Mouse (Mus musculus): ENCODE measurements around the gene Ogfrl1.
"Not testable (repeated sequence)": the region's sequence is repeated elsewhere in the genome, so short reads cannot be mapped to it uniquely, and the experiment has no call there.

Ogfrl1 gene

DNA sequence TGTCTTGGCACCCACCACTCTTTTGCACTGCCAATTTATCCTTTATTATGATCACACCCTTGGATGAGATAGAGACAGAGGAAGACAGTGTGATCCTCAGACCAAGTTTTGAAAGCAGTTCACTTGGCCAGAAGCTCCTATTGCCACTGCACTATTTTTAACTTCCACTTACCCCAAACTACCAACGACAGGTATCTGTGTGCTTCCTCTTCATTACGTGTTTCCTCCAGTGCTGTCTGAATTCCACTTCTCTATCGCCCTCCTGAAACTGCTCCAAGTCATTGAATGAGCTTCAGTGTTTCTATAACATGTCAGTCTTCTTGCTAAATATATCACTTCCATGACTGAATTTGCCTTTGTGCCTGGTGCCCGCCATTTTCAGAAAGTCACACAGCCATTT is at the start of gene Ogfrl1:
Gene Ogfrl1 (minus strand): TSS at position 150 of the 400 bp plus-strand sequence.
- no peak for DNase-seq

DNA sequence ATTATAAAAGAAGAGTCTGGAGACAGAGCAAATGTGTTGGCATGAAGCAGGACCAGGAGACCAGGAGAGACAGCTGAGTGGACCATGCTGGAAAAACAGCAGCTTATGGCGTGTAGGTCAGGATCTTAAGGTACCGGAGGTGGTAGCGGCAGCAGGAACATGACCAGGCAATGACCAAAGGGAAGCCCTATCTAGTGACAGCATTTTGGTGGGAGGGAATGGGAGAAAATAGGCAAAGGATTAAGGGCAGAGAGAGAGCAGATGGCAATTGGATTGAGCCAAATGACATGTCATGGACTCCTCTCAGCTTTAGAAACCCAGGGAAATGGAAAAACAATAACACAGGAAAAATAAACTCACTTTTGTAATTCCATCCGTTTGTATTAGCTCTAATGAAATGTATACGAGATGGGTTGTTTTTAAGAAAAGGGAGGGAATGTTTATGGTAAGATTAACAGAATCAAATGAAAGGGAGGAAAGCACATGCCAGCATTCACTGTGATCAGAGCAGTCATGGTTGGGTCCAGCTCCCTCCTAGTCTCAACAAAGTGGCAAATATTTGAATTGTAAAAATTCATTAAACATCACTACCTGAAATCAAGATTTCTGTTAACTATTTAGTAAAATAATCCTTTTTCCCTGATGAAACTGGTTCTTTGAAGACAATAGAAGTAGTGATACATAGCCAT is 48.3 kb upstream of the Ogfrl1 start:
- no peak for DNase-seq

DNA sequence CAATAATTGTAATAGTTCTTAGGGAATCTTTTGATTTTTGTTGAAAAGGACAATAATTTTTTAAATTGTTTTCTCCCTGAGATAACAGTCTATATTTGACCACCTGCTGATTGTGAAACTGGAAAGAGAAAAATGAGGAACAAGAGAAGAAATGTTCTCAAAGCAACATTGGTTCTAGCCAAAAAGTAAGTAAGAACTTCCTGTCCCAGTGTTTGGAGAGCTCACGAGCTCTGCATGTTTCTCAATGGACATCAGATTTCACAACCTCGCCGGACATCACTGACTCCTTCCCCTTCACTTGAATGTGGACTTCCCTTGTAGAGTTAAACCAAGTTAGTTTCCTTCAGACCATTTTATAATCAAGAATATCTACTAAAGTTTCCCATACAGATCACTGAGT is 36.0 kb upstream of the Ogfrl1 start:
- peak; percentile 16 for DNase-seq

DNA sequence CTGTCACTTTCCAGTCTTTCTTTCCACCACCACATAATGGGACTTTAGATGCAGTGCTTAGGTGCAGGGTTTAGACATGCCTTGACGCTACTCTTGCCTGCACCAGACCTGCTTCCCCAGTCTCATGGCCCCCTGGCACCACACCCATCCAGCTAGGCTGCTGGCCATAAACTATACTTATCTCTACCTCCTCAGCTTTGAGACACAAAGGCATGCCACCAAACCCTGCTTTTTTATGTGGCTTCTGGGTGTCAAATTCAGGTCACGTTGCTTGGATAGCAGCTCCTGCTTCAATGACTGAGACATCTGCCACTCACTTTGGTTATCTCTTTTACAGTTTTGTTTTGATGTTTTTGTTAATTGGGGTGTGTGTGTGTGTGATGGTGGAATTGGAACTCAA is 28.9 kb upstream of the Ogfrl1 start:
- no peak for DNase-seq

DNA sequence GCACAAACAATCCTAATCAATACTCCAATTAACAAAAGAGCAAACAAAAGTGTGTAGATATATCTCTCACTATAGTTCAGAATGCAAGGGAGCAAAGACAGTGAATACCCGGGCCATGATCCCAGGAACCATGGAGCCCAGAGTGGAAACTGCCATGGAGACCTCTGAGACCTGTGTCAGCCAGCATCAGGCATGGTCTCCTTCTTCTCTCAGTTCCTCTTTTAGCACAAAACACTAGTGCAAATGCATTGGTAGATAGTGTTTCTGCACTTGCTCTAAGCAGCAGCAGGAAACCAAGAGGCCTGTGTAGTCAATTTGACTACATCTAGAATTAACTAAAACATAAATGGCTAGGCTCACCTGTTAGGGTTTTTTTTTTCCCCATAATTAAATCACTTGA is 21.4 kb upstream of the Ogfrl1 start:
- DNase-seq: no peak

DNA sequence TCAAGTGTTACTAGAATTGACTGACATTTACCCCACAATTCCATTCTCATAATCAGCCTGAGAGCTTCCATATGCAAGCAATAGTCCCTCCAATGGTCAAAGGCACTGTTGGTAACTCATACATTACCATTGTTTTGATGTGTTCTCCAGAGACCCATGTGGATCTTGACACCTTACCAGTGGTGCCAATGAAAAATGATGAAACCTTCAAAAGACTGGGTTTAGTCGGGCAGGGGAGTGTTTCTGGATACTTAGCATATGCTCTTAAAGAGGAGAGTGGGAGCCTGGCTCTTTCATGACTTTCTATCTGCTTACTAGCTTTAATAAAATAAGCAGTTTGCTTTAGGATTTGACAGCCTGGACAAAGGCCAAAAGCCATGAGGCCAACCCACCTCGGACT is 20.5 kb upstream of the Ogfrl1 start:
- peak; percentile 12 for DNase-seq

DNA sequence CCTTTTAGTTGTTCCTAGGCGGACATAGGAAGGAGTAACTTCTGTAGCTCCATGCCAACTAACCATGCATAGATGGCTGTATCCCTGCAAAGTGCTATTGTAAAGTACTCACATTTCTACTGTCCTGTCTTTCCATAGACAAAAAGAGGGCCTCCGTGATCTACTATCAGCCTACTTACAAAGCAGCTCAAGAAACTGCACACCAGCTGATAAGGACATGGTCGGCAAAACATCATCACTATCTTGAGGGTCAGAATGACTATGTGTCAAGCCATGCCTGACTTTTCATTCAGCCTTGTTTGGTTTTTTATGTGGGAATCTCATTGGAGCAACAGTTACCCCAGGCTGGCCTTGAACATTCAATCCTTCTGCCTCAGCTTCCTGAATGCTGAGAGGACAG is 20.0 kb upstream of the Ogfrl1 start:
- no peak for DNase-seq

DNA sequence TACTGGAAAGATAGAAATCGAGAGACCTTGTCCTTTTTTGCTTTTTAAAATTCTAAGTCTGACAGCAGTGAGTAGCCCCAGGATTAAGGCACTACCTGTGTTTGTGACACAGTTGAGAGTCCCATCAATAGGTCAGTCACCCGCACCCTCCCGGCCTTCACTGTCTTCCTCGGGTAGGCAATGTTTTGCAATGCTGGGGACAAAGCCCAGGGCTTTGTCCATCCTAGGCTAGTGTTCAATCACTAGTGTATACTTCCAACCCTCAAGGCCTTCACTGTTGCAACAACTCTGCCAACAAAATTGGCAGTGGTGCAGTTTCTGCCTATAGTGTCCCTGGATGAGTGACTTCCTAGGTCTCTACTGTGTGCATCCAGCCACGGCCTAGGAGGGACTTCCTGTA is 14.0 kb upstream of the Ogfrl1 start:
- no peak for DNase-seq

DNA sequence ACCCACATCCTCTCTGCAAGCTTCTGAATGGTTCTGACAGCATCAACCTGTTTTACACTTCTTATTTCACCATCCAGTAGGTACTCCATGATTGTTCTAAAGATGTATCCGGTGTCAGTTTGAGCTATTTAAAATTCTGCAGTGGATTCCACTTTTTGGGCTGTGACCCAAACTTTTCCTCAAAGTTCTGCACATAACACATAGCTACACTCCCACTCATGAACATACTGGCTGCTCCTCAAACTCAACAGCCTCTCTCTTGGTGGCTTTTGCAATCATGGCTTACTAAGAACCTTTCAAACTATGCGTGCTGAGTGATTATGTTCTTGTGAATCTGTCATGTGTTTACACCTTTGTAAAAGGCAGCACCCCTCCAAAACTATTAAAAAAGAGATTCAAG is 12.4 kb upstream of the Ogfrl1 start:
- DNase-seq: no peak

DNA sequence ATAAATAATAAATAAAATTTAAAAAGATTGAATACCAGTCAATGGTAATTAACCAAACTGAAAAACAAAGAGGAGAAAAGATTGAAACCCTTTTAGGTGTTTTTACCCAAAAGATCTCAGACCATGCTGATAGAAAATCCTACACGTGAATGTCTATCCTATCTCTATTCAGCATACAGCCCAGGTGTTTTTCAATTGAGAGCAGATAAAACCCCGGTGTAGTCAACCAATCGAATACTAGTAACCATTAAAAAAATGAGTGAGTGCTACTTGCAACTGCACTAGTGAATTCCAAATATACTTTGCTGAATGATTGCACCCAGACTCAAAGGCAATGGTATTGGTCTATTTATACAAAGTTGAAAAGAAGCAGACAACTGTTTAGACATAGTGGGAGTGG is 4.8 kb upstream of the Ogfrl1 start:
- DNase-seq: no peak

DNA sequence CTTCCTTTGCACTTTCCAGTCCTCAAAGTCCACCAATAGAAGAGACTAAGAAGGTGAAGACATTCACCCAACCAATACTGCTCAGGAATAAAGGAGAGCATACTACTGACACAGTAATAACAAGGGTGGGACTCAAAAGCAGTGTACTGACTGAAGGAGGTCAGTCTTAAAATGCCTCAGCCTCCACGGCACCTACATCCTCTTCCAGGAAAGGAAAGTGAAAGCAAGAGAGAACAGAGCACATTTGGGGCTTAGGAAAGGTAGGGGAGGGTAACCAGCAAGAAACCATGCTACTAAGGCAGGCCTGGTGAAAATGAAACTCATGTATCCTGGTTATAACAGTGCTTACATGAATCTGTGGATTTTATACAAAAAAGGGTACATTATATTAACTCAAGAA is 2.0 kb upstream of the Ogfrl1 start:
- DNase-seq: no peak

DNA sequence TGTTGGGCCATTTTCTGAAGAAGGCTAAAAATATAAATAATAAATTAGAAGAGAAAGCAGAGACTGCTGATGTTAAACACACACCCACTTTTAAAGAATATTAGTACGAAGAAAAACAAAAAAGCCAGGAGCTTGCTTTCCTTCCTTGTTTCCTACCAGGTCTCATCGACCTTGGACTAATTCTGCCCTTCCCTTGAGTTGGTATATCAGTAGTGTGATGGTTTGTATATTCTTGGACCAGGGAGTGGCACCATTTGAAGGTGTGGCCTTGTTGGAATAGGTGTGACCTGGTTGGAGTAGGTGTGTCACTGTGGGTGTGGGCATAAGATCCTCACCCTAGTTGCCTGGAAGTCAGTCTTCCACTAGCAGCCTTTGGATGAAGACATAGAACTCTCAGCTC is 3.2 kb downstream of the Ogfrl1 start:
- DNase-seq: not testable (repeated sequence)

DNA sequence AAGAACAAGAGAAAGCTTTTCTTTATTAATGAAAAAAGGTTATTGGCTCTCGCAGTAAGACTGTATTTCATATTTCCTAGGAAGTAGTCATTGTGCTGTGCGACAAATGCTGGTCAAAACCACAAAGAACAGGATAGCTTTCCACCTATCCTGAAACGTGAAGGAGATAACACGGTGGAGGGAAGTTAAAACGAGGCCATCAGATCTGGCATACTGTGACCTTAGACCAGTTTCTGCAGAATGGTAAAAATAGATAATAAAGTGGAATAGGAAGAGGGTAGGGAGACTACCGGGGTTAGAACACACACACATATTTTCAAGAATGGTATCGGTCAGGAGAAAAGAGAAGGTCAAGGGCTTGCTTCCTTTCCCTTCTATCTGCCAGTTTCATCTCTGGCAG is 5.8 kb downstream of the Ogfrl1 start:
- DNase-seq: no peak

DNA sequence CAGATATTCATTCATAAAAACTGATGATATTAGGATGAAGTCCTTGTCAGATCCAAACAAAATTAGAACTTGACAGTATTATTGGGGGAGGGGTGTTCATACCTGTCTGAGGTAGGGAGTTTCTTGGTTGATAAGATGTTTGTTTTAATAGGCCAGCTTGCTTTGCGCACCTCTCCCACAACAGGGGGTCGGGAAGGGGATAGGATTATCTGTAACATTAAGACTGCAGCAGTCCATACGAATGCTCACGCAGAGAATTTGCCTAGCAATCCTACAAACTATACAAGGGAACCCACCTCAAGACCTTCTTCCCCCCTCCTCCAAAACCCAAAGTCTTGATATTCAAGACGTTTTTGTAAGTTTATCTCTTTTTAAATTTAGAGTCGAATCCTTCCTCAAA is 13.2 kb downstream of the Ogfrl1 start:
- no peak for DNase-seq

DNA sequence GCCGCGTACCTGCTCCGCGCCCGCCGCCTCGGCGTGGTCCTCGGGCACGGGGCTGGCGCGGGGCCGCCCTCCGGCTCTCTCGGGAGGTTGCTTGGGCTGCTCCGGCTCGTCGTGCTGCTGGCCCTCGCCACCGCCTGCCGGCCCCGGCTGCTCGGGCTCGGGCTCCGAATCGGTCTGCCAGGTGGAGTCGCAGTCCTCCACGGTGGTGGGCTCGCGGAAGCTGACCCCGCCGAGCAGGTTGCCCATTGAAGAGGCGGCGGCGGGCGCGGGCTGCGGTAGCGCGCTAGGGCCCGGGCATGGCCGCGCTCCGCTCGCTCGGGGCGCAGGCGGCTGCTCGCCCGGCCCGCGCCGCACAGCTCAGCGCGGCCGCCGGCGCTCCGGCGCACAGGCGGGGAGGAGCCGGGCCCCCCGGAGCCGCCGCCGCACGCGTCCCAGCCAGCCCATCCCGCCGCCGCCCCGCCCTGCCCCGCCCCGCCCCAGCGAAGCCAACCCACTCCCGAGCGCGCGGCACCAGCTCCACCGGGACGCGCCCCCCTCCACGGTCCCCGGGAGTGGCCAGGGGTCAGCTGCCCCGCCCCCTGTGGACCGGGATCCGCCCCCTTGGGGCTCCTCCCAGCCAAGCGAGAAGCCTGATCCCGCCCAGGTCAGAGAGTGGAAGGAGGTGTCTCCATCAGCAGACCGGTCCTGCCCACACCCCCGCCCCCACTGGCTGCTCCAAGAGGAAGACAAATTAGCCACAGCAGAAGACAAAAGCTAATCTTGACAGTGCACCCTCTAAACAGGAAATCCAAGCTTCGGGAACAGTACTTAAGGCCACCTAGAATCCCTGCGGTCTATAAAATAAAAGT is 14.5 kb downstream of the Ogfrl1 start:
- DNase-seq: peak; percentile 98

DNA sequence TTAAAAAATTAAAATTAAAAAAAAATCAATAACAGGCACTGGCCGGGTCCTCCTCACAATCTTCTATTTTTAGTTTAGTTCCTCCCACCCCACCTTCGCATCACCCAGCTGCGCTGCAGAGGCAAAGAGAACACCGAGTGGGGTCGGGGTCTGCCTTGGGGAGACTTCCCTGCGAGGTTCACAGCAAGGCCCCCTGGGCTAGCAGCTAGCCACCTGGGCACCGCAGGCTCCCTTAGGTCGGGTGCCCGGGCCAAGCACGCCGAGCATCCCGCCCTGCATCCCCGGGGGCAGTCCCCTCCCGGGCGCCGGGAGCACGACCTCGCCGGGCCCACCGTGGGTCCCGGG is 15.1 kb downstream of the Ogfrl1 start:
- no peak for DNase-seq

DNA sequence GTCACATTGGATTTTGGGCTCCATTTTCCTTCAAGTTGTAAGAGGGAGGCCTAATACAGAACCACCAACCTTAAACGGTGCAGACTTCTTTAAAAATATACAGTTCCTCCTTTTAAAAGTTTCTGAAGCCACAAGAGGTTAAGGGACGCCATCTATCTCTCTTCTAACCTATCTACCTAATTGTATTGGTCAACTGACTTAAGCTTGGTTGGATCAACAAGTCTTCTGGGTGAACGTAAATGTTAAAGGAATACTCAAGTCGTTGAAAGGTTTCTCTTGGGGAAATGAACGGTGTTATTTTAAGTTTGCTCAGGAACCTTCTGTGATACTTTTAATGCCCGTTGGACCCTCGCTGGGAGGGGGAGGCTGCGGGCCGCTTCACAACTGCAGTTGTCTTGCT is 15.5 kb downstream of the Ogfrl1 start:
- DNase-seq: no peak

DNA sequence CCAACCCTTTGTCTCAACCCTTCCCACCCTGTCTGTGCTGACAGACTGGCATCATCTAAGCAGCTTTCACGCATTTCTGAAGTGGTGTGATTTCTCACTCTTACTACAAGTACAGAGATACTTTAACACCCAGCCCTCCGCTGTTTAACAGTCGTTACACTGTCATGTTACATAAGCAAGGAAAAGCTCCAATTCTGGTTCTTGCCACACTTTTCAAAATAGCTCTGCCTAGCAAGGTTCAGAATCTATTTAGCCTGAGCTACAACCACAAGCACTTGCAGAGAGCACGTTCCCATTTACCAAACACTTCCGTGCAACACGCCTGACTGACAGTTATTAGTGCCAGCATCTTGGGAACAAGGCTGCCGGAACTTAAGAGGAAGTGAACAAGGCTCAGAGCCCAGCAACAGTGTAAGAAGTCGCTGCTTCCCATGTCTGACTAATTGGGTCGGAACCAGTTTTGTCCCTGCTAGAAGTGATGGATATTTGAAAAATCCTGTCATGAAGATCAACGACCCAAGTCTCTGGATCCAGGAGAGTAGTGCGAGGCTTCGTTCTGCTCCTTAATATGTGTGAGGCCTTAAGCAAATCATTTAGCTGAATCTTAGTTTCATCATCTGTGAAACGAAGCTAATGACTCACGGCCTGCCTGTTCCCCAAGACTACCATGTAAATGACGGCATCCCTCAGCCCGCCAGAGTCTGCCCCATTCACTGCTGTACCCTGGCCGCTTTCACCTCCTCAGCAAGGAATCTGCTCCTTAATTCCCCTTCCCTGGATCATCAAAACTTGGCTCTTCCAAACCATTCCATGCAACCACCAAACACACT is 17.4 kb downstream of the Ogfrl1 start:
- DNase-seq: peak; percentile 40

DNA sequence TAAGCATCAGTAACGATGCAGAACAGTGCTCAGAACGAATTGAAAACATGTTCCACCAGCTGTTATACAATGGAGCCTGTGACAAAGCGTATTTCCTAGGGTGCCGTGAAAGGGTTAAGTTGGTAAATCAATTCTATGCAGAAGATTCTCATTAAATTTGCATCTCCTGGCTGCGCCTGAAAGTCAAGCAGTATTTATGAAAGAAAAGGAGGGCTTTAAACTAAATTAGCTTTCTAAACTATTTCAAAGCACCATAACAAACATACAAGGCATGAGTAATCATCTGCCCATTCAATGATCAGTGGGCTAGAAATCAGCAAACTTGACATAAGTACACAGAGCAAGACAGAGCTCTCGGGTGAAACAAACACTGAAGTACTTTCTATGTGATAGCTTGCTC is 18.3 kb downstream of the Ogfrl1 start:
- DNase-seq: no peak

DNA sequence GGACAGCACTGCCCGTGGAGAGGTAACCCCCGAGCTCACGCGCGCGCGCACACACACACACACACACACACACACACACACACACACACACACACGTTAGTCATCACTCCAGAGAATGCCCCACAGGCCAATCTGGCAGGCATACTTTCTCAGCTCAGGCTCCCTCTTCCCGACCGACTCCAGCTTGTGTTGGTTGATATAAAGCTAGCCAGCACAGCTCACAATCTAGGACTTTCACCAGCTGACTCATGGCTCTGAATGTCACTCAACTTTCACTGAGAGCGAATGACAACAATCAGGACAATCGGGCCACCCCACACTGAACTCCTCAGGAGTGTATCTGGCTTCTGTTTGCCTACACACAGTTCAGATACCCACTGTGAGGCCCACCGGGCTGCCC is 20.0 kb downstream of the Ogfrl1 start:
- no peak for DNase-seq

DNA sequence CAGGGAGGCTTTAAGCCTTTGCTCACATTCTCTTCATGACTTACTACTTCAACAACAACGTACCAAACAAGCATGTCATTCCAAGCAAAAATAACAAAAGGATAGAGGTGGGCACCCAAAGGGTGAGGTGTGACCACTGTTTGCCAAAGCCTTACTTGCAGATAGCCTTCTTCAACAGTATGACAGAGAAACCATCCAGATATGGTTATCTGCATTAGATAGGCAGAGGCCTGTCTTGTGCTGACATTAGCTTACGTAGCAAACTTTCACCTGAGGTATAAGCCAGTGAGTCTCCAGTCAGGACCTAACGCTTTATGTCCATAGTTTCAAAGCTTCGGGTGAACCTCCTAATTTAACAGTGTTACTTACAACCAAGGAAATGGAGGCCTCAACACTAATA is 23.4 kb downstream of the Ogfrl1 start:
- DNase-seq: no peak

DNA sequence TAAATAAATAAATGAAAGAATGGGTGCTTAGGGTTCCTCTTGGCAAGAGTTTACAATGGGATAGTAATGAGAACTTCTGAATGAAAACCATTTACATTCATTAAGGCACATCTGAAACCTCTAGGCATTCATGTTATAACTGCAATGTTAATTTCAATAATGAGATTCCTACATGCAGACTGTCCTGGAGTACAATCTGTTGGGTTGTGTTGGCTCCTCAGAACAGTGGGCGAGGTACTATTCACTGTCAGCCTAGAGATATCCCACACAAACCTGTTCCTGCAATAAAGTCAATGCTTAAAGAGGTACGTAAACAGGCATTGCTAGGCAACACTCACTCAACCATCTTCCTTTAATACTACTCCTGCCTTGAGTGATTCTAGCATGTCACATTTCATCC is 32.0 kb downstream of the Ogfrl1 start:
- no peak for DNase-seq

DNA sequence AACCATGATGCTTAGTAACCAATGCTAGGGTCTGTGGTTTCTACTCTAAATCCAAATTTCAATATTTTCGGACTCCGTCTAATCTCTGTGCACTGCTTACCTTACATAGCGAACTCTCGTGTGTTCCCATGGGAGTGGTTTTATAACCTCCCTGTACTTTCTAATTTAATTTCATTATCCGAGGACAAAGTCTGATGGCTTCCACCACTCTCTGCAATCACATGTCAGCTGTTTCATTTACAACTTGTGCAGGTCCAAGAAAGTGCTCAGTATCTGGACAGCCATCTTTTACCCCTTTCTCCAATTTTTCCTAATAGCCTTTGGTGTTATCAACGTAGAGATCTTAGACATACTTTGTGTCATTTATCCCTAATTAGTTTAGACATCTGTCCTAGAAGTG is 44.7 kb downstream of the Ogfrl1 start:
- no peak for DNase-seq

DNA sequence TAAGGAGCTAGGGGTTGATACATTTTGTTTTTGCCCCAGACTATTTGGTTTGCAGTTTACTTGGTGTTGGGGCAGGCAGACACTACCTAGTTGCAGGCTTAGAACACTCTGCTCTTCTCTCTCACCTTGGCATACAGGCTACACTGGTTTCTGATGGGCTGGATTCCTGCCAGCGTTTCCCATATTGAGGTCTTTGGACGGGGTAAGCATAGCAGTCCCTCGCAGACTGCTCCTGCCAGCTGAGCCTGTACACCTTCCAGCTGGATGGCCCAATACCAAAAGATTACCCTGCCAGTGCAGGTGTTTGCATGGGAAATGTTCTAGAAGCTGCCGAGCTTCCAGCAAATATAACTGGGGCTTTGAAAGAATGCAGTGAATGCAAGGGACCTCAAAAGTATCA is 45.8 kb downstream of the Ogfrl1 start:
- DNase-seq: no peak
